Mouse (Mus musculus): ENCODE measurements at regions not wholly inside any gene's neighbourhood (a gene's known extent, or its start where the extent isn't known, plus 50 kb on each side); places are given as distances from the start of the nearest gene placed in this dataset.

DNA sequence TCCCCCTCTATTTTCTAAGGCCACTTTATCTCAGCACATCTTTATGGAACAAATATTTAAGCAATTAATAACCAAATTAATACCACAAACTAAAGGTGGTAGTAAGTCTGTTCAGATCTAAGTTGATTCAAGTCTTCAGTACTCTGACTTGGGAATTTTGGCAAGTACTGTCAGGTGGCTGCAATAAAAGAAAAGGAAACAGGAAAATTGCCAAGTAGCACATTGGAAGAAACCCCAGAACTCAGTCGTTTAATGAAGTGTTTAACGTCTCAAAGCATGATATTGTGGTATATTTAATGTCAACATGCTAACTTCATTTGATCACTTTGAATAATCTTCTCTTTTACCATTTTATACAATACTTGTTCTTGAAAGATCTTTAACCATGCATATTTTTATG lies 142.2 kb downstream of the Gm11146 start:
- no peak for DNase-seq

DNA sequence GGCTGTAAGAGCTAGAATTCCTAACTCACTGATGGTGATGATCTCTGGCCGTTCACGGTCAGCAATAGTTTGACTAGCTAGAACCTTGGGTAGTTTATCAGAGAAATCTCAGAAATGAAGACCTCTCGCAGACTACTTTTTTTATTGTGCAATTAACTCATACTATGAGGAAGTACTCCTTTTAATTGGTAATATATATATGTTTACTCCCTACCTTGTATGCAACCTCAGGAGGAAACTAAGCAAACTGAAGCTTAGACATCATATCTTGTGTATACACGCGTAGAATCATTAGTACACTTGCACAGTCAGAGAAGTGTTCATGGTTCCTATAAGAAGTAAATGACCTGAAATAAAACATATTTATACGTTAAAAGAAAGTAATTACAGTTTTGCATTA lies 157.2 kb downstream of the Gm11146 start:
- no peak for DNase-seq

GRCm38 (mm10) chr16:77444006-77444405 lies 157.9 kb downstream of the Gm11146 start:
- DNase-seq, result peak; percentile 11

- DNase-seq, result no peak
These were observed 158.6 kb downstream of the Gm11146 start for GRCm38 (mm10) chr16:77443318-77443717.

DNA sequence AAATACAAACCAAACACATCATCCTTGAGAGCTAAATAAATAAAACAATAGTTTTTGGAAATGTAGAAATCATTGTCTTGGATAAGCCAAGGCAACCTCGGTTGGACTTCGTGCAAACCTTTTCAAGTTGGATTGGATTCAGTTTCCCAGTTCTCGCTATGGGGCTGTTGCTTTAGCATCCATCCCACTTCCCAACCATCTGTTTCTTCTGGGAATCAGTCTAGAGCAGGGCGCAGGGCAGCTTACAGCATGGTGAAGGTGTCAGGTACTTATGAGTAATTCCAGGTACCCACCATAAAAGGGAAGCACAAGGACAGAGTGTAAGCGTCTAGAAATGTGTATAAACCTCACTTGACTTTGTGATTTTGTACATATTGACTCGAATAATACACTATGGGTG lies 159.0 kb downstream of the Gm11146 start:
- DNase-seq, result no peak

DNA sequence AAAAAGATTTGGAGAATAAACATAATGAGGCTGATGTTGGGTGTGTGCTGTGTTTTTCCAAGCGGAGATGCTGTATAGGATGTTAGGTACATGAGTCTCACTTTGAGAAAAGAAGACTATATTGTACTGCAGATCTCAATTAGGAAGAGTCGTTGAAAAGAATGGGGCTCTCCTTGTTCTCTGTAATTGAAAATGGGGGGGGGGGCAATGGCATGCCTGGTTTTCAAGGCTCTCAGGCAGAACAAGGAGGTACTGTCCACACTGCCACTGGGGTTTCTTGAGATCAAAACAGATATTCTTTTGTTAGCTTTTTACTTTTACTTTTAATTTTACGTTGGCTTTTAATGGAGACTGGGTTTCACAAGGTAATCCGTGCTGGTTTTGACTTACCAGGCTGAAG lies 170.5 kb downstream of the Gm11146 start:
- DNase-seq, result no peak

- no peak for DNase-seq
These were observed 179.2 kb downstream of the Gm11146 start for GRCm38 (mm10) chr16:77422385-77423363.

DNA sequence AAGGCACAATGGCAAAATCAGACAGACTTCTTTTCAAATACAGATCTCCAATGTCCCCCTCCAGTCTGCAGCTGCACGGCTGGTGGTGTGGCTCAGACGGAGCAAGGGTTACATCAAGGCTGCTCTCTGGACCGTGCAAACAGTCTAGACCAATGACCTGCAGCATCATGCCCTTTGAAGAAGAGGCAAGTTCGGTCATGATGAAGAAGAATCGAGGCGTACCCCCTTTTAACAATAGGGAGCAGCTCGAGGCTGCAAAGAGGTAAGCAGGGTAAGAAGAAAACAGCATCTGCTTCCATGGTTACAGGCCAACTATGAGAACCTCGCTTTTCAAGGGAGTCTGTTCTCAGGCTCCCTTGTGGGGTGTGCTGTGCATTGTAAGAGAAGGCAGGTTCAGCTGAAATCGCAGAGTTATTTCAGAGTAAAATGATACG lies 180.3 kb downstream of the Gm11146 start:
- DNase-seq, result no peak

DNA sequence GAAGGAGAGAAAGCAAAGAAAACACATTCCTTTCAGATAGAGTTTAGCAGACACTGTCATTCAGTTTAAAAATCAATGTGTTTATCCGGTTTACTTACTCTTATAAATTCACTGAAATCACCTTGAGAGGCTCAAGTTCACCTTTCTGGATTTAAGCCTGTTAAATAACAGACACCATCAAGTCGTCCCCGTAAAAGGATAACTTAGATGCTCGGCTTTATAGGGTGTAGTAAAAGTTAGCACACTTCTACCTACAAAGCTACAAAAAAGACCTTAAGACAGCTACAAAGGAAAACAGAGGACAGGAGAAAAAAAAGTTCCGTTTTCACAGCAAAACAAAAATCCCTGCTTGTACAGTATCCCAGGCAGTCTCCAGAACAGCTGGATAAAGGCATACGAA lies 180.9 kb downstream of the Gm11146 start:
- no peak for DNase-seq

DNA sequence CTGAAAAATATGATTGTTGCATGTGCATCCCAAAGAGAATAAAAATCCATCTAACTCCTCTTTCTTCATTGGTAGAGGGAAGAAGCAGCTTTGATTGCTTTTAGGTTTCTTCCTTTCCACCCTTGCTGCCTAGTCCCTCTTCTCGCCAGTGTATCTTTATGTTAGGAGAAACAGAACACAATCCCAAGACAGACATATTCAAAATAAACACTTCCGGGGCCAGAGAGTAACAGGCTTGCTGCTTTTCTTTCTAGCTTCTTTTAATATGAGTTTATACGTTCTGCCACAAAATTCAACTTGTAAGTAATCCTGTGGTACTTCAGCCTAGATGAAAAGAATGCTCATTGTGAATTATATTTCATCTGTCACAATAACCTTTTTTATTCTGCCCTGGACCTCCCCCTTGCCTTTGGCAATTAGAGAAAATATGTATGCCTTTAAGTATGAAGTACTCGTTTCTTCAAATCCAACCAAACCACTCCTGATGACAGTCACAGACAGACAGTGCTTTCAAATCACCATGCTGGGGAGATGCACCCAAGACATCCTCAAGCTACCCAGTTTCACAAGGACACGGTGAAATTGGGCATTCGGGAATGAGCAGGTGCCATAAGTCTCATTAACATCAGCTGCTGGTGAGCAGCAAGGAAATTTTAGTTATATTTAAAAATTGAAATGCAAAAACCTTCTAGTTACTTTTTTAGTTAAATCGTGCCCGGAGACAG lies 181.6 kb downstream of the Gm11146 start:
- DNase-seq, result no peak

DNA sequence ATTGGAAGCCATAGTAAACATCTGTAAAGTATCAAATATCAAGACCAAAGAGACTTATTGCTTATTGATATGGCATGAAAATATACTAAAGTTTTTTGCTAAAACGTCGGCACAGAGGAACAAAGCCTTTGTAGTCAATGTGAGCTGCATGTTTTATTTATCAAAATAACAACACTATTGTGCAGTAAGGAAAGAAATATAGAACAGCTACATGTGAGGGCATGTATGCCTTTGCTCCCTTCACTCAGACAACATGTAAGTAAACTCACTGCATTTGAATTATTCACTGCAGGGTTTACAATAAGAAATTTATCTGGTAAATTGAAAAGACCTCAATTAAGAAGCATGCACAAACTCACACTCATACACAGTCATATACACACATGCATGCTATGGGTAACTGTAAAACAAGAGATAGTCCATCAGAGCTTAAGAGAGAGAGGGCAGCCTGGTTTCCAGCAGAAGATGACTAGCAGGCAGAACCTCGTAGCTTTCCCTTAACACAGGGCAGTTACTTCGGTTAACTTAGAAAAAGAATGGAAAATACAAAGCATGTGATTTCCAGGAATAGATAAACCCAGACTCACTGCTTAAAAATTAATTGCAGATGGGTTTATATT lies 182.7 kb downstream of the Gm11146 start:
- DNase-seq, result no peak

DNA sequence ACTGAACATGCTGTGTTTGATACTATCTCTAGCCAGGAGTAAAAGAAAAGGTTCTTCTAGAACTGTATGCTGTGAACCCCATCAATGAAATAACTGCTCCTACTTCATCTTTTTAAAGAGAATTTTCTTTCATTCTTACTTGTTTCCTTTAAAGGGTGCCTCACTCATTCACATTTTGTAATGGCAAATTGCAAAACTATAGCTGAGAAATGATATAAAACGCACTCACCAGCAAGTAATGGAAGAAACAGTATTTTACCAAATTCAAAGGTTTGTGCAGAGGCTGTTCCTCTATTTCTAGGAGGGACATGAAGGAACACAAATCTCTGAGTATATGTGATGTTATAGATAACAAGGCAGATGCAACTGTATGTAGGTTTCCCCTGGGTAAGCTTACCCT lies 183.4 kb downstream of the Gm11146 start:
- no peak for DNase-seq

GRCm38 (mm10) chr16:77417791-77418190 lies 184.1 kb downstream of the Gm11146 start:
- no peak for DNase-seq

DNA sequence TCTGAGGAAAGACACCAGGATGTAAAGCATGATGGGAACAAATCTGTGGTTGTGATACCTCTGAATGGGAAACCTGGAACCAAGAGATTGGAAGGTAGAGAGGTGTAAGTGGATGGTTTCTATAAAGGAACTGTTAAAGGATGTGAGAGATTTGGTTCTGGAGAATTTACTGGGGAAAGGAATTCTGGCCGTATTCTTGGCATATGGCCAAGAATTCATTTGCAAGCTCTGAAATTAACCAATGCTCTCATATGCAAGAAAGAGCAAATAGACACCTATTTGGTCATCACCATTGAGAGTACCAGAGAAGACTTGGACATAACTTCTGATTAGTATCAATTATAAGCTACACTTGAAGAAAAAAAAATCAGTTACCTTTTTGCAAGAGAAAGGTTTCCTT lies 187.3 kb downstream of the Gm11146 start:
- DNase-seq, result no peak

GRCm38 (mm10) chr16:77409168-77409567 lies 192.7 kb downstream of the Gm11146 start:
- no peak for DNase-seq

GRCm38 (mm10) chr16:77406999-77407398 lies 194.9 kb downstream of the Gm11146 start:
- DNase-seq, result no peak

DNA sequence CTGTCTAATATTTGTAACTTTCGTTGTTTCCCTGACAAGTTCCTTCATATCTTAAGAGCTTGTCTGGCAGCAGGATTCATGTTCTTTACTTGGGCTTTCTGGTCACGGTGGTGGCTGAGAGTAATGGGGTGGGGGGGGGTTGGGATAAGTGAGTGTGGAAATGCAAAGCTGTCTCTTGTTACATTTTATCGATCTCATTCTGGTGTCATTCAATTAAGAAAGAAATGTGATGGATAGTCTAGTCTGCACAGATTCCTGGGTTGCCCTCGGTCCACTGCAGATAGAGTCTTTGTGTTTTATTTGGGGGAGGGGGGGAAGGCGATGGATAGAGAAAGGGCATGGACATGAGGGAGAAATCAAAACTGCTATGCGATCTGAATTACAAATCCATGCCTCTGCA lies 196.0 kb downstream of the Gm11146 start:
- no peak for DNase-seq

DNA sequence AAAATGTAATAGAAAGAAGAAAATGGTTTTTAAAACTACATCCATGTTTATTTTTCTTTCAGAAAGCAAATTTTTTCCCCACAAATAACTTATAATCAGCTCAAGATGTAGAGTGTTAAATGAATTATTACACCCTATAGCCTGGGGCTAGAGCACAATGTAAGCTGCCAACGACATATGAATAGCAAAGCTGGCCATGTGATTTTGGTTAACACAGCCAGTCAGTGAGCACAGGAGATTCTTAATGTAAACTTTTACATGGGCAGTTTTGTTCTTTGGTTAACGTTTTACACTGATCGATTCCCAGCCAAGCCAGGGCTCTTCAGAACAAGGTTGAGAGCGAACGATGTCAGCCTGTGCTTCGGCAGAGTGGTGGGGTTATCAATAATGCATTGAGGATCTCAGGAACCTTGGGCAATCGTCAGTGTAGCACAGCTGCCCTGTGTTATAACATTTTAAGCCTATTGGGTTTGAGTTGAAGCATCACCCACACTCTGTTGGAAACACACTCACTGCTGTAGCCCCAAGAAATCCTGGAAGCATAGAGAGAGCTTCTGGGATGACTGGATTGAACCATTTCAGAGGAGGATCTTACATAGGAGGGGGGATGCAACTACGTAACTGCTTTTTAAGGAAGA lies 196.6 kb downstream of the Gm11146 start:
- DNase-seq, result no peak

GRCm38 (mm10) chr16:77402711-77403280 lies 199.1 kb downstream of the Gm11146 start:
- DNase-seq, result no peak

GRCm38 (mm10) chr16:77401185-77401943 lies 200.5 kb downstream of the Gm11146 start:
- no peak for DNase-seq

DNA sequence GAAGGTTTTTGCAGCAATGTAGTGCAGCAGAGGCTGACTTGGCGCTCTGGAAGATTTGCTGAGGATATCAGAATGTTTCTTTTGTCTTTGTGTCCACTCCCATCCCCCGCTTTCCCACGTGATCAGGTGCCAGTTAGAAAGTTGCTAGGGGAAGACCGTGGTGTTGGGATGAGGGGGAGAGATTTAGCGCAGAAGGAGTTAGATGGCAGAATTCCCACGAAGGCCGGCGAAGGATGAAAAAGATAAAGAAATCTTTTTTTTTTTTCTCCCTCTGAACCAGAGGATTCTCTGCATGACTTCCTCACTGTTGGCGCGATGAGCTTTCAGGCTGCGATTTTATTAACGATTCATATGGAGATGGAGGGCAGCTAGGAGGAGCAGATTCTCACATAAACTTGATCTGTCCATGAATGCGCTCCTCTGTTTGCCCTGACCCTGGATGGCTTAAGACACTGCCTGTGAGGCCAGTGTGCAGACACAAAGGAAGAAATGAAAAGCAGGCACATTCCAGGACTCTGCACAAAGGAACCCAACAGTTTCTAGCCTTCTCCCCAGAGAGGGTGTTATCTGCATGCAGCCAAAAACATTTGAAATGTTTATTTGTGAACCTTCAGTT lies 201.5 kb downstream of the Gm11146 start:
- peak; percentile 69 for DNase-seq
